Mouse (Mus musculus) induced T-regulatory cell, adult 2 months (primary cell): ENCODE measurements around the gene Sval2.

ENCODE experiments used
- DNase-seq: peaks from one replicate; pipeline ENCODE4 v3.0.0-alpha.2; 2012; ENCODE audit warnings: low read depth

Gene Sval2

GRCm38 (mm10) chr6:41852689-41853088 lies at the start of gene Sval2:
Sval2 (plus strand) TSS chr6:41852989.
- DNase-seq: no peak

DNA sequence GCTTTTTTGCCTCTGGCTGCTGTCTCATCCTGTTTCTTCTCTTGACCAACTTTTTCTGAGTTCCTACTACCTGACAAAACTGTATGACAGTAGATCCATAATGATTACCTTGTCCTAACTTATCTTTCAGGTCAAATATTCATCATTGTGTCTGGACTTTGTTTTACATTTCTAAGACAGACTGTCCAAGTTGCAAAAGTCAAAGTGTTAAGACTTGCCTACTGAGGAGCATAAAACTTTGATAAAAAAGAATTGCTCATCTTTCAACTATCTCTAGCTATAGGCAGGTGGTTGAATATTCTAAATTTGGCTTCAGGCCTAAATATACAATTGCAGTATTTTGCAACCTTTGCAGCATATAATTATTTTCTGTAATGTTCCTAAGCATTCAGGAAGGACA lies 28.7 kb upstream of the Sval2 start:
- no peak for DNase-seq

DNA sequence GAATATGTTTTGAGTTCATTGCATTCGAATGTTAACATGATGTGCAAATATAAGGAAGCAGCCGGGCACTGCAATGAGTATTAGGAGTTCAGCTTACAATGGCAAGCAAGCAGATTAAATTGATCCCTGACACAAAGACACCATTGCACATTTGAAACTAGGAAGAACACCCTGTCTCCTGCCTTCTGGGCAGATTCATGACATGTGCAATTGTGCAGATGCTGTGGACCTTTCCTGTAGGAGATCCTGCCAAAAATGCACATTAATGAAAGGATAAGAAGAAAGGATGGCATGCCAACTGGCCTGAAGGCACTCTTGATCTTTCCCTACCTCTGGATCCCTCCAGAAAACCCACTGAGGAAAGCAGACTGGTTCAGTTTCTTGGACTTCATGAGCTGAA lies 23.3 kb upstream of the Sval2 start:
- no peak for DNase-seq

DNA sequence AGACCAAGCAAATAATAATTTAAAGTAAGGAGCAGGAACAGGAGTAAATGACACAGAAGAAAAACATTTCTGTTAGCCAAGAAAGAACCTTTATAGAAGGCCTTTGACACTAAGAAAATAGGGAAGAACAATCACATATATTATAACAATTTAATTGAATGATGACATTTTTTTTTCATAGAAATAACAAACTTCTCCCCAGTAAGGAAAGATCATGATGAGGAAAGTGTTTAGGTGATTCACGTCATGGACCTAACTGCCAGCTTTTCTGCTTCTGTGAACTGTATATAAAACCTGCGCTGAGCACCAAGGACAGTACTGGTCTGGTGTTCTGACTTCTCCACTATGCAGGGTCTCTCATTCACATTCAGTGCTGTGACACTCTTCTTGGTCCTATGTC lies 5.6 kb upstream of the Sval2 start, which contains the start of gene Pip:
TSS of gene Pip (plus strand) at position 301 of the 400 bp plus-strand sequence.
- no peak for DNase-seq

GRCm38 (mm10) chr6:41864038-41864437 lies 11.2 kb downstream of the Sval2 start:
- no peak for DNase-seq

GRCm38 (mm10) chr6:41911625-41912024 lies 58.8 kb downstream of the Sval2 start:
- DNase-seq: no peak
